Mouse (Mus musculus) layer of hippocampus, adult 9-10 months (tissue): ENCODE measurements at regions not wholly inside any gene's neighbourhood (a gene's known extent, or its start where the extent isn't known, plus 50 kb on each side); places are given as distances from the start of the nearest gene placed in this dataset.

ENCODE experiments used
- DNase-seq: peaks from one replicate; pipeline ENCODE4 v3.0.0; 2022; ENCODE audit warnings: low spot score

GRCm38 (mm10) chr12:50698613-50699442, 49.9 kb upstream of the Prkd1 start:
- no peak for DNase-seq
